Mouse (Mus musculus): ENCODE results near the gene Fbxo47. TPM values are rescaled to one million over a fixed set of nuclear protein-coding genes. Genes with fewer than 3 reads are reported as not detected.
"Not testable (repeated sequence)": the region's sequence is repeated elsewhere in the genome, so short reads cannot be mapped to it uniquely, and the experiment has no call there.

Gene Fbxo47
- total RNA-seq, 1 experiment from 2014 or later = 0.09 TPM

DNA sequence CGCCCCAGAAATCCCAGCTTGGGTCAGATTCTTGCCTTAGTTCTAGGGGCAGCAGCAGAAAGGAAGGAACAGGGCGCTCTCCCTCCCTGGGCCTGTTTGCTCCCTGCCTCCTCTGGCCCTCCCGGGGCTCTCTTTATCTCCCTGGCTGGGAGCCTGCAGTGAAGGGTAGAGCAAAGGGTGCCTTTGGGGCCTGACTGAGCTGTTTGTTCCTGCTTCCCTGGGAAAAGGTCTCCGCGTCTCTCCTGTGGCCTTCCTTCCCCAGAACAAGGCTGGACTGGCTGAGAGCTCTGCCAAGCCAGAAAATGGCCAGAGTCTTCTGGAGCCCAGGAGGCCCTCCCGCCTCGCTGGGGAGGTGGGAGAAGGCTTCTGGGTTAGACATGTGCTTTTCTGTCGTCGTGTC, 46.9 kb downstream of the Fbxo47 start:
- ATAC-seq (replicated peaks; ENCODE audit: low read depth, poor library complexity, severe bottlenecking) = not testable (repeated sequence)

DNA sequence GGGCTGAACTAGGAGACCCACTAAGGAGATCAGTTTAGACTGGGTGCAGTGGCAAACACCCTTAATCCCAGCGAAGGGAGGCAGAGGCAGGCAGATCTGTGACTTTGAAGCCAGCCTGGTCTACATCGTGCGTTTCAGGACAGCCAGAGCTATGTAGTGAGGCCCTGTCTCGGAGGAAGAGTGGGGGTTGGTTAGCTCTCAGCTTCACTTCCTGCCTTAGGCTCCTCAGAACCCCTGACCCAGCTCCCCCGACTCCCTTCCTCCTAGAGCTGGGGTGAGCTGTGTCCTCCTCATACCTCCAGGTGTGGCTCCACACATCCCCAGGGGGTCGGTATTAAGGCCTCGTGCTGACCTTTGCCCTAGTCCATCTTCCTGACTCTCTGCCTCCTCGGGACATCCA, 47.4 kb downstream of the Fbxo47 start:
- ATAC-seq (replicated peaks; ENCODE audit: low read depth, poor library complexity, severe bottlenecking) = no peak

DNA sequence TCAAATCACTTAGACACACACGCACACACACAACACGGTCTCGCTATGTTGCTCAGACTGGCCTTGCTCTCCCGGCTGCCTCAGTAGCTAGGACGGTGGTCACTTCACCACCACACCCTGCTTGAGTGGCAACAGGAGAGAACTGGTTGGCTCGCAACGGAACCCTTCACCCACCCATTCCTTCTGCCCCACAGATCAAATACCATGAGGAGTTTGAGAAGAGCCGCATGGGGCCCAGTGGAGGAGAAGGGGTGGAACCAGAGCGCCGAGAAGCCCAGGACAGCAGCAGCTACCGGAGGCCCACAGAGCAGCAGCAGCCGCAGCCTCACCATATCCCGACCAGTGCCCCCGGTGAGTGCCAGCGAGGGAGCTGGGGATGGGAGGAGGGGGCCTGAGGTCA, 50.6 kb downstream of the Fbxo47 start:
- no peak for ATAC-seq (replicated peaks; ENCODE audit: low read depth, poor library complexity, severe bottlenecking)

DNA sequence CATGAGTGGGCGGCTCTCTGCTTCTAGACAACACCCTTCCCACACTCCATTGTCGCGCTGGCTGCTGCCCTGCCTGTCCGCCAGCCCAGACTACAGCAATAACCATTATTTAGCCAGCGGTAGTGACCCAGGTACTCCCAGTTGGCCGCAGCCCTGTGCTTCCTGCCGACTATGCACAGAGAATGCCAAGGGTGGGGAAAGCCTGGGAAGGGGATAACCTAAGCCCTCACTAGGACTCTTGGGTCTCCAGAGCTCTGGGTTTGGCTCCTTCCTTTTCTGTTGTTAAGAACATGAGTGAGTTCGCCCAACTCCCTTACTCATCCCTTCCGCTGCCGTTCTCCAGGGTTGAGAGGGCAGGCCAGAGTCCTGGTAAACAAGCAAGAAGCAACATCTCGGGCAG, 52.0 kb downstream of the Fbxo47 start:
- no peak for ATAC-seq (replicated peaks; ENCODE audit: low read depth, poor library complexity, severe bottlenecking)

DNA sequence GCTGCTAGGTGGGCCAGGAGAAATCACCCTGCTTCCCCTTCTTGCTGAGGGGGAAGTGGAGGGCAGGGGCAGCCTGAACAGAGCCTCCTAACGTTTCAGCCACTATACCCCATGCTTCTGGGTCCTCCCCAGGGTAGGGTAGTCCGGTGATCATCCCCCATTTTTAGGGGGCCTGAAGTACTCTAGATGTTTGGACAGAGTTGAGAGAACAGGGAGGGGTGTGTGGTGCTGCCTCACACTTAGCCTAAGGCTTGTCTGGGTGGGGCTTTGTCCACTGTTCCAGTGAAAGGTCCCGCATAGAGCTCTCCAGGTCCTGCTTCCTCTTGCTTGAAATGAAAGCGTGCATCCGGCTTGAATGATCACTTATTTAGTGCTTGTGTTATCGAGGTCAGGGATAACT, 53.5 kb downstream of the Fbxo47 start:
- peak; percentile 35; the same call in 1 of the 2 replicates for ATAC-seq (replicated peaks; ENCODE audit: low read depth, poor library complexity, severe bottlenecking)

DNA sequence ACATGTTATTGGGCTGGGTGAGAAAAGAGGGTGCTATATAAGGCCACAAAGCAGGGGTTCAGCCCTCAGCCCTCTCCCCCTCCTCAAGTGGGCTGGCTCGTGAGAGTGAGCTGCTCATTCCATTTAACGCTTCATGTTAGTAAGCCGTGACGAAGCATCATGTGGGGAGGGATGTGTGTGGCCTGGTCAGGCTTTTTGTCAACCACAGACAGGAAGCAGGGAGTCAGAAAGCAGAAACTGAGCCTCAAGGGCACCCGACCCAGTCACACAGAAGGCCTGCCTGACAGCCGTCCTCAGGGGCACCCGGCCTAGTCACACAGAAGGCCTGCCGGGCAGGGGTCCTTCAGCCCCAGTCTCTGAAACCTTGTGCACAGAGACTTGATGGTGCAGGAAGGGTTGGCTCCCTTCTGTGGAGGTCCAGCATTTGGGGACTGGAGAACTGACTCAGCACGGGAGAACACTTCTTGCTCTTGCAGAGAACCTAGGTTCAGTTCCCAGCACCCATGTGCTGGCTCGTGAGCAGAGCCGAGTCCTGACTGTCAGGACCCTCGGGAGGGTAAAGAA, 54.0 kb downstream of the Fbxo47 start:
- peak; percentile 84 for ATAC-seq (replicated peaks; ENCODE audit: low read depth, poor library complexity, severe bottlenecking)

DNA sequence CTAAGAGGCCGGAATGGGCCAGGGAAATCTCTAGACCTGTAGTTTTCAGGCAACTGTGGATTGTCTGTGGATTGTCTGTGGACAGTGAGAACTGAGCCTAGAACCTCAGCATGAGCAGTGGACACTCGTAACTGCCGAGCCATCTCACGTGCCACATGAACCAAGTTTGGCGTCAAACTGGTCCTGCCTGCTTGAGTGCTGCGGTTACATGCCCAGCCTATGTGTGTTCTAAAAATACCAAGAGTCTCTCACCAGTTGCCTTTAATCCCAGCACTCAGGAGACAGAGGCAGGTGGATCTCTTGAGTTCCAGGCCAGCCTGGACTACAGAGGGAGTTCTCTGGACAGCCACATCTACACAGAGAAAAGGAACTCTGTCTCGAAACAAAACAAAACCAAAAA, 54.6 kb downstream of the Fbxo47 start:
- ATAC-seq (replicated peaks; ENCODE audit: low read depth, poor library complexity, severe bottlenecking) = no peak

DNA sequence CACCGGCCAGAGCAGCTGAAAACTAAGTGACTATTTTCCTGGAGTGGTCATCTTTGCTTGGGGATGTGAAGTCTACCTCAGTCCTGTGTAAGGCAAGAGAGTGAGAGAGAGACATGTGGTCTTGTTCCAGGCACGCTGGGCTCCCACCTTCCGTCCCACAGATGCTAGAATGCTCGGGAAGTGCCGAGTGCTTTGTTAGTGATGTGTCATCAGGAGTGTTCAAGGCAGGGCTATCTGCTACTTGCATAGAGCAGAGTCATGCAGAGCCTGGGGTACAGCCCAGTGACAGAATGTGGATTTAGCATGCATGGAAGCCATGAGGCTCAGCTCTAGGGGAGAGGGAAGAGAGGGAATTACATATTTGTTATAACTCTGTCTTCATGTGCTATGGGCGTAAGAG, 56.3 kb downstream of the Fbxo47 start:
- ATAC-seq (replicated peaks; ENCODE audit: low read depth, poor library complexity, severe bottlenecking) = no peak

DNA sequence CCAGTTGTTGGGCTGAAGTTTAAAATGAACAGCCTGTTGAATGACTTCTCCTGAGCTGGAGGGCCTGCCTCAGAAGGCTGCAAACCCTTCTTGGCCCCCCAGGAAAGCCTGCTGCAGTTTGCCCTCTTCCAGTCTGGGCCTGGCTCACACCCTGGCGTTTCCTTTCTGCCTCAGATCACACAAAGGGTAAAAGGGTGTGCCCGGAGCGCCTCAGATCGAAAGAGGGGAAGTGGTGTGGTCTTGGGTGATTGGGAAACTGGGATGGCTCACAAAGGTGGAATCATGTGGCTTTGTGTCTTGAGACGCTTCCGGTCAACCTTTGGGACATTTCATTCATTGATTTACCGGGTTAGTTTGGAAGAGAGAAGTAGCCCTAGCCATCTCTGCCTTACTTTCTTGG, 57.5 kb downstream of the Fbxo47 start:
- ATAC-seq (replicated peaks; ENCODE audit: low read depth, poor library complexity, severe bottlenecking) = 0 out of 2 replicates have a peak, but pooled peaks have one; percentile 17

DNA sequence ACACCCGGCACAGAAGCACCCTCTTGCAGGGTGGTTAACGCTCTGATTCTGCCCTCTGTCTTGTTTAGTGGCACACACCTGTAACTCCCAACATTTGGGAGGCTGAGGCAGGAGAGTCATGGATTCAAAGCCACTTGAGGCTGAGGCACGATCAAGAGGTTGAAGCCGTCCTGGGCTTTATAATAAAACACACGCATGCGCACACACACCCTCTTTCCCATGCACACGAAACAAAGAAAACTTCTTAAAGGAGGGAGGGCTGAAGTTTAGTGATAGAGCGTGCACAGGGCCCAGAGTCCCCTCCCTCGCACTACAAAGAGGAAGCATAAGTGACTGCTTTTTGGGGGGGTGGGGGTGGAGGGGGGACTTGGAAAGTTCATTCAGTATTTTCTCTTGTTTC, 58.0 kb downstream of the Fbxo47 start:
- no peak; the same call in 1 of the 2 replicates for ATAC-seq (replicated peaks; ENCODE audit: low read depth, poor library complexity, severe bottlenecking)

DNA sequence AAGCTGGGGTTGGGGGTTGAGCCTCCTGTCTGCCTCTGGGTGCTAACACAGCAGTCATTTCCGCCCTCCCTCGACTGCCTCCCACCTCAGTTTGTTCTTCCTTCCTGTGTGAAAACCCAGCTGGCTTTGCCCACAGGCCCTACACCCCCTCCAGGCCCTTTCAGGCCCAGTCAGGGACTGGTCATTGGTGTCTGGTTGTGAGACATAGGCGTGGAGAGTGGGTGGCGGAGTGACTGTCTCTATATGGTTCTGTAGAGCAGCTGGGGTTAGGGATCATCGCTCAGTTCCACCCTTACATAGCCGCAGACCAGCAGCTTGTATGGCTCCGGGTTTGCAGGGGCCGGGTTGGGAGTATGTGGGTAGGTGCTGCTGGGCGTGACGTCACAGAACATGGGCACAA, 58.7 kb downstream of the Fbxo47 start:
- ATAC-seq (replicated peaks; ENCODE audit: low read depth, poor library complexity, severe bottlenecking) = peak; percentile 31

DNA sequence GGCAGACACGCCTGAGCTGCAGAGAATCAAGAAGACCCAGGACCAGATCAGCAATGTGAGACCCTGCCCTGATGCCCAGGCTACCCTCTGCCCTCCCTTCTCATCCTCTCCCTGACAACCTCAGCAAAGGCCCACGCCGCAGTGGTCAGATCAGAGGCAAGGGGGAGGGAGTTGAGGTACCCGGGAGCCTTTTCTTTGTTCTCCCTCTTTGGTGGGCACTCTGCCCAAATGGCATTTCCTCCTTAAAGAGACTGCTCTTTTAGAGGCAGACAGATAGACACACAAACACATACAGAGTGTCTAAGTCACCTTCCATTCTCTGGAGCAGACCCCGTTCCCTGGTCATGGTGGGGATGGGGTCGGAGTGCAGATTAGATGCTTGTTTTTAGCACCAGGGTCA, 59.1 kb downstream of the Fbxo47 start:
- ATAC-seq (replicated peaks; ENCODE audit: low read depth, poor library complexity, severe bottlenecking) = 0 out of 2 replicates have a peak, but pooled peaks have one; percentile 12

DNA sequence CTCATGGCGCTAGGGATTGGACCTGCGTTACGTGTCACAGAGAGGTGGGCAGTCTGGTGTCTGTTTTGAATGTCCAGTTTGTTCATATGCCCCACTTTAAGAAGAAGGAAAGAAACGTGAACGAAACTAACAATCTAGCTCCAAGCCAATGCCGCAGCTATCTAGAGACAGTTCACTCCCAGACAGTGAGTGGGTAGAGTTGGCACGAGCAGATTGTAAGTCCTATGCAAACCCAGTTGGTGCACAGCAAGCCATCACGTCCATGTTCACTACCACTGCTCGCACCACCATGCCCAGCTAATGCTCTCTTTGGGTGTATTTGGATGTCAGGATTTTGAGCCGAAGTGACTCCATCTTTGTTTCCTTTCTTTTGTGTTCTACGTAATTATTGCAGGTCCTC, 59.8 kb downstream of the Fbxo47 start:
- no peak for ATAC-seq (replicated peaks; ENCODE audit: low read depth, poor library complexity, severe bottlenecking)

DNA sequence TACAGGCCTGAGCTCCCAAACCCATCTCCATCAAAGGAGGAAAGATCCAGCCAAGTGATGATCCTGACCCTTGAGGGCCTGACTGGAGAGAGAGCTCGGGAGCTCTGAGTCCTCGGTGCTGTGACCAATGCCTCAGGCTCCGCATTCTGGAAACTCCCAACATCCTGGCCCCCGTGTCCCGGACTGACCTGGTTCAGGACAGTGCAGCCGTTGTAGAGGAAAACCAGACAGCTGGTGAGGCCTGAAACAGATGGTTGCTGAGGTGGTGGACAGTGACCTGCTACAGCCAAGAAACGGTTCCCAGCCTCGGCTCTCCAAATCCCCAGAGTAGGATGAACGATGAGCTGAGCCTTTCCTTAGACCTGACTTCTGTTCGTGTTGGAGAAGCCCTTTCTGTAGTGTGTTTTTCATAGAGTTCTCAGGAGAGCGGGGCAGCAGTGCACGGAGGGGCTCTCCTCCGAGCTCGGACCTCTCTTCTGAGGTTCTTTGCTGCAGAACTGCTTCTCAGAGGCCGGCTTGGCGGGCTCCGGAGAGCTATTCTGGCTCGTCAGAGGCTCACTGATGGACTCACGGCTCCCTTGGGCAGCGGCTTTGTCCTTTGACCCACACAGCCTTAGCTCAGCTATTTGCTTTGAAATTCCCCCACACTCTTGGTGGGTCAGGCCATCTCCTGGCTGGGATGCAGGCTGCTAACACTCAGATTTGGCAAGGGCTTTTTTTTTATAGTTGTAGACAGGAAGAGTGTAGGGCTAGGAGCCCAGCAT, 60.9 kb downstream of the Fbxo47 start:
- no peak for ATAC-seq (replicated peaks; ENCODE audit: low read depth, poor library complexity, severe bottlenecking)

DNA sequence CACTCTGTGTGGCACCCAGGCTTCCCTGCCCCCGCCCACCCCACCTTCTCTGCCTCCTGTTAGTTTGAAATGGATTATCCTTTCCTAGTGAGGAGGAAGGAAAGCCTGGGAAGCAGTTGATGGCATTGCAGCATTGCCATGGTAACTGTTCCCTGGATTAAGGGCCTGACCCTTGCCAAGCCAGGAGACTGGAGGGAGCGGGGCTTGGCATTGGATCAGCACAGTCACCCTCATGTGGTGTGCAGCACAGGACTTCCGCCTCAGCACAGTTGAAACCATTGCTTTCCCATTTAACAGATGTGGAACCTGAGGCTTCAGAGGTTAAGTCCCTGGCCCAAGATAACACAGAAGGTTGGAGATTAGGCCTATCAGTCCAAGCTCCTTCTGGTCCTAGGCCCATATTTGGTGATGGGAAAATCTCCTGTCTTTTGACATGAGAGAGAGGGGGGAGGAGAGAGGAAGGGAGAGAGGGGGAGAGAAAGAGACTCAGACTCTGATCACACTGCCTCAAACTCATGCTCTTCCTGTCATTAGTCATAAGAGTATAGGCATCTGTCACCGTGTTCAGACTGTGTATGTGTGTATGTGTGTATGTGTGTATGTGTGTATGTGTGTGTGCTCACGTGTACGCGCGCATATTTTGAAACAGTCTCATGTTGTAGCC, 62.4 kb downstream of the Fbxo47 start:
- ATAC-seq (replicated peaks; ENCODE audit: low read depth, poor library complexity, severe bottlenecking) = no peak

DNA sequence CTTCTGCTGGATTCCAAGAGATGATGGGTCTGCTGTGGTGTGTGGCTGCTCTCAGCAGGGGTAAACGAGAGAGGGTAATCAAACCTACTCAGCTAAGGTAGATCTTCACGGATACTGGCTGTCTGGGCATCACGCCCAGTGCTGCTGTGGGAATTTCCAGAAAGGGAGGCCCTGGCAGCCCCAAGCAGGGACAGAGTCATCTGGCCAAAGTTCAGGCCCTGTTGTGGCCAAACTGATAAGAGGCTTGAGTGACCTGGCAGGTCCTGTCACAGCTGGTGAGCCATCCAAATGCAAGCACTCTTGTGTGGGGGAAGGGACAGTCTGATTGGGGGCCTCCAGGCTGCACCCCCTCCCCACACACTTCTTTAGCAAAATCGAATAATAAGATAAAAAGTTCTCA, 63.1 kb downstream of the Fbxo47 start:
- ATAC-seq (replicated peaks; ENCODE audit: low read depth, poor library complexity, severe bottlenecking) = no peak

DNA sequence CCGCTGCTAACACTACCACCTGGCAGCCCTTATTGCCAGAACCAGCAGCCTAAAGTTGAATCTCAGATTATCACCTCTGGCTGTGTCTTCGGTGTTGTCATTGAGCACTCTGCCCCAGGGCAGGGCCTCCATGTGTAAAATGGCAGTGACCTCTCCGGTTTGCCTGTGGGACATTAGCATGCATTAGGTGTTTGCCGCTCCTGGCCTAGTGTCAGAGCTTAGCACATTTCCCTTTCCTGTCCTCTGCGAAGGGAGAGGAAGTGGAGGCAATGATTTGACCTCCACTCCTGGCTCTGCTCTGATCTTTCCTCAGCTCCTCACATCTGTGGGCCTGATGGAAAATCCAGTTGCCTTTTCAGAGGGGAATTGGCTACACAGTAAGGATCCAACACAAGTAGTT, 64.0 kb downstream of the Fbxo47 start:
- no peak for ATAC-seq (replicated peaks; ENCODE audit: low read depth, poor library complexity, severe bottlenecking)

DNA sequence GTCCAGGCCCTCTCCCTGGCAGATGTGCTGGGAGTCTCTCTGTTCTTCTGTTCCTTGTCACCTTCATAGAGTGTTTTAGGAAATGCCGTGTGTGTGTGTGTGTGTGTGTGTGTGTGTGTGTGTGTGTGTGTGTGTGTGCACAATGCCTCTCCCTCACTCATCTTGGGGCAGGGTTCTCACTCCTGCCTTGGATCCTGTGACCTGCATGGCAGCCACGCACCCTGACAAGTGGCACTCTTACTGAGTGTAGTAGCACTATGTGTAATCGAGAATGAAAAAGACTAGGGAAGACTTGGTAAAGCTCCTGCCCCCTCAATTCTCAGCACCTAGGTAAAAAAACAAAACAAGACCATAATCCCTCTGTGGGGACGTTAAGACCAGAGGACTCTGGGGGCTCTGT, 64.9 kb downstream of the Fbxo47 start:
- ATAC-seq (replicated peaks; ENCODE audit: low read depth, poor library complexity, severe bottlenecking) = no peak

DNA sequence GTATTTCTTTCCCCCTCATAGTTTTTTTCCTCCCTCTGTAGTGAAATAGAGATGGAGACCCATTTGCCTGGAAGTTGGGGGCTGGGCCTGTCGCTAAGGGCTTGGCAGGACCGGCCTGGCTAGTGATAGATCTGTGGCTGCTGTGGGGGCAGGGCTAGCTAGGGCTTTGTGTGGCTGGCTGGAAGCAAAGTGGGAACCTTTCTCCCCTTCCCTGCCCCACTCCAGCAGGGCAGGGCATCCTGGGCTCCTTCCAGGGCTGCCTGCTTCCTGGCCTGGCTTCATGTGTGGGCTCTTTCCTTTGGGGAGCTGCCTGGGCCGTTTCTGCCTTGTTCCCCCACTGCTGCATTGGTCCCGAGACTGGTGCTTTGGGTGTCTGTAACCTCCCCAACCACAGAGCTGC, 65.4 kb downstream of the Fbxo47 start:
- no peak for ATAC-seq (replicated peaks; ENCODE audit: low read depth, poor library complexity, severe bottlenecking)

DNA sequence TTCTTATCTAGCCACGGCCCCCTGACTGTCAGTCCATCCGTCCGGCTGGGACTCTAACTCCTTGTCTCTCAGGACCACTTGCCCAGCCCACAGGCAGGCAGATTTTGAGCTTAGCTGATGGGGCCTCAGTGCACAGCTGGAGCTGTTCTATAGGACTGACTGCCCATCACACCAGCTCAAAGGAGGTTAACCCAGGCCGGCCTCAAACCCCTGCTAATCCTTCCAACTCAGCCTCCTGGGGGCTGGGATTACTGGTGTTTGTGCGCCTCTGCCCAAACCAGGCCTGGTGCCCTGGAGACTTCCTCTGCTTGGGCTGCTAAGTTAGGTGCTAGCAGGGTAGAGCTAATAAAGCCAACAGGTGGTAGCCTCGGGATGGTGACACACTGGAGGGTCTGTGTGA, 66.0 kb downstream of the Fbxo47 start:
- ATAC-seq (replicated peaks; ENCODE audit: low read depth, poor library complexity, severe bottlenecking) = no peak

DNA sequence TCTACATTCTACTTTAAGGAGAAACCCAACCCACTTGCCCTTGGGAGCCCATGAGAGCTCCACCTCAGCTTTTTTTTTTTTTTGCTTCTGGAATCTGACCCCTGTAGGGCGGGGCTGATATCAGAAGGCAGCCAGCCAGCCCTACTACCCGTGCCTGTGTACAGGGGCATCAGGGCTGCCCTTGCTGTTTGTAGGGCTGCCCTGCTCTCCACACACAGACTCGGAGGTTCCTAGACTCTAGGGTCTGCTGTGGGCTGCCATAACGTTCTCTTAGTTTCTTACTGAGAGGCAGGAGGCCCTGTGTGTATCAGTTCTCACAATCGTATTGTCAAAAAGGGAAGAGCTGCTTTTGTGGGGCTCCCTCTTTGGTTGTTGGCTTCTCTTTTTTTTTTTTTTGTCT, 66.6 kb downstream of the Fbxo47 start:
- peak; percentile 34; the same call in 1 of the 2 replicates for ATAC-seq (replicated peaks; ENCODE audit: low read depth, poor library complexity, severe bottlenecking)

All from common myeloid progenitor, adult 5-6 weeks (primary cell).